Mouse (Mus musculus) ES-Bruce4 (cell line): ENCODE measurements around the gene Leprot. TPM values are rescaled to one million over a fixed set of nuclear protein-coding genes. Genes with fewer than 3 reads are reported as not detected.

ENCODE experiments used
- H3K27ac ChIP-seq: 2 replicates; pipeline ENCODE4 v1.5.1; 2012; ENCODE audit warnings: low read length, inconsistent platforms; ENCODE audit not compliant: insufficient read depth
- H3K27me3 ChIP-seq: 2 replicates; pipeline ENCODE4 v1.6.1; 2012; ENCODE audit warnings: mild to moderate bottlenecking, low read length, inconsistent platforms; ENCODE audit not compliant: control insufficient read depth, poor library complexity, insufficient read depth, severe bottlenecking
- H3K36me3 ChIP-seq: 2 replicates; pipeline ENCODE4 v1.6.1; 2012; ENCODE audit warnings: inconsistent platforms, mild to moderate bottlenecking, low read length, moderate library complexity; ENCODE audit not compliant: control insufficient read depth, poor library complexity, insufficient read depth, severe bottlenecking
- H3K4me1 ChIP-seq: one replicate; pipeline ENCODE4 v1.8.1; 2011; ENCODE audit warnings: low read length; ENCODE audit not compliant: control insufficient read depth, insufficient read depth
- H3K4me3 ChIP-seq: 2 replicates; pipeline ENCODE4 v1.5.1; 2011; ENCODE audit warnings: low read depth, mild to moderate bottlenecking, low read length
- H3K9ac ChIP-seq: 2 replicates; pipeline ENCODE4 v1.6.1; 2012; ENCODE audit warnings: low read depth, mild to moderate bottlenecking, inconsistent platforms; ENCODE audit not compliant: poor library complexity, severe bottlenecking
- H3K9me3 ChIP-seq: replicated peaks from 2 replicates; pipeline ENCODE4 v1.6.1; 2012; ENCODE audit warnings: mild to moderate bottlenecking, low read length, inconsistent platforms; ENCODE audit not compliant: control insufficient read depth, poor library complexity, insufficient read depth, severe bottlenecking
- CTCF ChIP-seq: IDR thresholded peaks from one replicate; pipeline ENCODE4 v1.8.1; 2011; ENCODE audit warnings: low read depth, low read length
- EP300 ChIP-seq: IDR thresholded peaks from 2 replicates; pipeline ENCODE4 v1.6.1; 2011; ENCODE audit warnings: low read depth, low read length; ENCODE audit not compliant: insufficient read depth
- POLR2A ChIP-seq: IDR thresholded peaks from one replicate; pipeline ENCODE4 v1.8.1; 2011; ENCODE audit warnings: low read length; ENCODE audit not compliant: insufficient read depth
- polyA plus RNA-seq: library from polyadenylated mRNA; stranded (reverse); fragments of >200 nt; gene quantifications from 2 replicates; pipeline ENCODE4 v1.2.4, GENCODE M21; 2011; ENCODE audit warnings: low read depth; ENCODE audit not compliant: missing spikeins, insufficient read depth, insufficient read length

The Leprot gene
- polyA plus RNA-seq, 1 experiment, result 57.7 TPM

DNA sequence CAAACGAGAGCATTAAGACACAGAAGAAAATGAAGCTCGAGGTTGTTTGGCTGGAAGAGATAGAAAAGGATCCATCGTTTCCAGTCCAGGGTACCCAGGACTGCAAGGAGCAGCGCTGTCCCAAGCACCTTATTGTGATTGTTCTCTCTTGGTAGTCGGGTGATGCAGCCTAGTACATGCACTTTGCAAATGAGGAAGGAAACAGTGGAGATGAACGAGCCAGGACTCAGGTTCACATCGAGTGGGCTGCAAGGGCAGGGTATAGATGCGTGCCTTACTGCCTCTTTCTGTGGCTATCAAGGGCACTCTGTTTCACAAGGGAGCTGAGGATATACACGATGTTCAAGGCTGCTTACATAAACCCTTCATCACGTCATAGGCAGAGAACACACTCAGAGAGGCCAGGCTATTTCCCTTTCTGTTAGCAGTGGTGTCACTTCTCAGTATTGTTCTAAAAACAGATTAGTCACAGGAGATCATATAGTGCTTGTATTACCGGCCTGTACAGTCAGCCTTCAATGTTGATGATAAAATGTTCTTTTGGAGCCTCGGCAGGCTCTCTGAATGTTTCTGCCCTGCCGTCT is 38.8 kb downstream of the Leprot start:
- H3K36me3 ChIP-seq, result no peaks in the 10 kb centered on the region
- H3K27ac ChIP-seq, result no peak overlapping the region
- no peak for TF ChIP-seq EP300
- TF ChIP-seq CTCF, result no peak
- TF ChIP-seq POLR2A, result no peak
- H3K27me3 ChIP-seq, result no peaks in the 10 kb centered on the region
- no peaks in the 10 kb centered on the region for H3K9me3 ChIP-seq
- no peaks in the 10 kb centered on the region for H3K4me1 ChIP-seq
- H3K9ac ChIP-seq, result no peak overlapping the region
- no peak overlapping the region for H3K4me3 ChIP-seq

DNA sequence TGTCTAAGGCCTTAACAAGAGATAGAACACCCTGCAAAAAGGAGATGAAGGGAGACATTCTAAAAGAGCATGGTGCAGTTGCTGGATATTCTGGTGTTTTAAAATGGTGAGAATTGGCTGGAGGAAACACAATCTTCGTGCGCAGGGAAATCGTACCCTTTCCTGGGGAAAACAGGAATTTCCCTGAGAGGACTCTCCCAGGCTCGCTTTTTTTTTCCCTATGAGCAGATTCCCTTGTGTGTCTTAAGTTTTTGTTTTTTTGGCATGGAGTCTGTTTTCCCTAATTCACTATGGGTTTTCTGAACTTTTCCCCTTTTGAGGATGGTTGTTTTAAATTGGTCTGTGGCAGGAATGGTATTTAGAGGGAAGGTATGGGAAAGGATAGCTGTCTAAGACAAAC is 41.7 kb downstream of the Leprot start:
- Histone ChIP-seq H3K4me3 (no peak overlapping the region), H3K27ac (no peak overlapping the region), H3K27me3 (no peaks in the 10 kb centered on the region), H3K4me1 (no peaks in the 10 kb centered on the region), H3K9ac (no peak overlapping the region), H3K9me3 (no peaks in the 10 kb centered on the region), H3K36me3 (no peaks in the 10 kb centered on the region)
- TF ChIP-seq POLR2A (no peak), EP300 (no peak), CTCF (no peak)

DNA sequence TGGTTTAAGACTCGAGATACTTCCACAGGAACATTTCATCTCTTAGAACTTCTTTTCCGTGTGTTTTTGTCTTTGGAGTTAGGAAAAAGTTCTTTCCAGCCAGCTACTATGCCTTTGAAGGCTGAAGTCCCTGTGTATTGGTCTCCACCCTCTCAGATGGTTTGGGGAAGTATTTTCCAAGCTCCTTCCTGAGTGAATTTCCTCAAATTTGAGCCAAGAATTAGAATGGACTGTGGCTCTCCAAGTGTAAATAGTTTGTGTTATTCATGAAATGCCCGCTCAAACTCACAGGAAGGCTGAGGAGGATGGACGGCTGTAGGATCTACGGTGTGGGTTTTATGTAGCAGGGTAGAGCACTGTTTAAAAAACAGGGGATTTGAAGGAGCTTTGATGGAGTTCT is 42.1 kb downstream of the Leprot start:
- Histone ChIP-seq H3K27me3 (no peaks in the 10 kb centered on the region), H3K4me1 (no peaks in the 10 kb centered on the region), H3K27ac (no peak overlapping the region), H3K4me3 (no peak overlapping the region), H3K36me3 (no peaks in the 10 kb centered on the region), H3K9me3 (no peaks in the 10 kb centered on the region), H3K9ac (no peak overlapping the region)
- TF ChIP-seq POLR2A (no peak), CTCF (no peak), EP300 (no peak)

DNA sequence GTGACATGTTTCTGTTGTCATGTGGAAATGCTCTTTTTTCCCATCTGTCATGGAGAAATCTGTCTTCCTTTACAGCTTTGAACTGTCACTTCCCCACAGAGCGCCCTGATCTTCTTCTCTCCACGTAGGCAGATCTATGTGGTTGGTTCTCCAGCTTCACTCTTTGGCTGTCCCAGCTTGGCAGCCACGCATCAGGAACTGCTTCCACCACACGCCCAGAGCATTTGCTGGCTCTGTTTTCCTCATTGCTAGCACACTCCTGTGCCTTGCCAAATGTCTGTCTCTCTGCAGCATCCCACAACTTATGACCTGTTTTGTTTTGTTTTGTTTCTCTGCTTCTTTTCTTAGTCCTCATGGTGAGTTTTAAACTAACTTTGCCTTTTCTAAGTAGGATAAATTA is 45.4 kb downstream of the Leprot start:
- no peaks in the 10 kb centered on the region for H3K27me3 ChIP-seq
- no peaks in the 10 kb centered on the region for H3K36me3 ChIP-seq
- TF ChIP-seq CTCF (no peak), POLR2A (no peak), EP300 (no peak)
- no peaks in the 10 kb centered on the region for H3K4me1 ChIP-seq
- no peak overlapping the region for H3K9ac ChIP-seq
- H3K9me3 ChIP-seq, result no peaks in the 10 kb centered on the region
- no peak overlapping the region for H3K27ac ChIP-seq
- no peak overlapping the region for H3K4me3 ChIP-seq

DNA sequence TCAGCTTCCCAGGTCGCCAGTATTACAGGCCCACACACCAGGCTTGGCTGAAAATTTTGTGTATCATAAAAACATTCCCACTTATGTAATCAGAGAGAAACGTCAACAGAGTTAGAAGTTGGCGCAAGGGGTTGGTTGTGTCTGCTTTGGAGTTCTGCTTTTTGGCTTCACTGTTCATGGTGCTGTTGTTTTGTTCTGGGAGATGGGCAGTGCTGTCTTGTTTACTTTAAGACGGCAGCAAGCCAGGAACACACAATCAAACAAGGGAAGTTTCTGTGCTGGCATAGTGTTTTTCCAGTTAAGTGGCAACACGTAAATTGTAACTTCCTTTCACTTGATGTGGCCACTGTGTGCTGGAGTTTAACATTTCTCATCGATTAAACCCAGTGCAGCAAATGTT is 47.0 kb downstream of the Leprot start:
- Histone ChIP-seq H3K9ac (no peak overlapping the region), H3K9me3 (no peaks in the 10 kb centered on the region), H3K36me3 (no peaks in the 10 kb centered on the region), H3K4me1 (no peaks in the 10 kb centered on the region), H3K27ac (no peak overlapping the region), H3K27me3 (no peaks in the 10 kb centered on the region), H3K4me3 (no peak overlapping the region)
- no peak for TF ChIP-seq EP300
- no peak for TF ChIP-seq POLR2A
- TF ChIP-seq CTCF, result no peak

DNA sequence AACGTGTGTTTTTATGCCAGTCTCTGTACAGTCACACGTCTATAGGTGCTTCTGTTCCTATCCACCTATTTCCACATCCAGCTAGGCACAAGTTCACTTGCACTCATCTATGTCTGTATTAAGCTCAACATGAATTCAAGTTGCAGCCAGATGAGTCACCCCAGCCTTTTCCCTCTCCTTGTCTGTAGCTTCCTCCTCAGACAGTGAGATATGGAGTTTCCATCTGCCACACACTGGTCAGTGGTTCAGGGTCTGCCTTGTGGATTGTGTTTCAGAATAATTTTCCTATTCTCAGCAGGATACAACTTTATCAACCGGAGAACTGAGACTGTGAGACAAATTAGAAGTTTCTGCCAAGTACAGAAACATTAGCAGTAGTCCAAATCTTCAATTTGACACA is 49.7 kb downstream of the Leprot start:
- no peak overlapping the region for H3K27ac ChIP-seq
- H3K9ac ChIP-seq, result no peak overlapping the region
- no peaks in the 10 kb centered on the region for H3K36me3 ChIP-seq
- no peaks in the 10 kb centered on the region for H3K27me3 ChIP-seq
- no peak overlapping the region for H3K4me3 ChIP-seq
- no peak for TF ChIP-seq CTCF
- no peak for TF ChIP-seq POLR2A
- TF ChIP-seq EP300, result no peak
- H3K4me1 ChIP-seq, result no peaks in the 10 kb centered on the region
- H3K9me3 ChIP-seq, result no peaks in the 10 kb centered on the region
